Mouse (Mus musculus) limb, embryonic 13.5 days (tissue): Measurements from ENCODE around the gene Syngr3. TPM values are rescaled to one million over a fixed set of nuclear protein-coding genes. Genes with fewer than 3 reads are reported as not detected.
A peak's percentile ranks its signal among the peaks of the same experiment; 100 is the strongest.

Experiments
- ATAC-seq: fragments of 200-750 bp; cut with Nextera tagmentation; 2 replicates; pipeline ENCODE4 v1.8.0; 2017; ENCODE audit warnings: low read depth, moderate number of reproducible peaks, moderate TSS enrichment; ENCODE audit not compliant: low FRiP score
- H3K27ac ChIP-seq: fragments of 300-500 bp; sonication (generic); 2 replicates; pipeline ENCODE4 v1.5.1; 2015; ENCODE audit warnings: inconsistent platforms, mild to moderate bottlenecking, moderate library complexity
- H3K27me3 ChIP-seq: fragments of 300-500 bp; sonication (generic); 2 replicates; pipeline ENCODE4 v1.6.1; 2015; ENCODE audit warnings: mild to moderate bottlenecking, inconsistent platforms
- H3K36me3 ChIP-seq: fragments of 300-500 bp; sonication (generic); 2 replicates; pipeline ENCODE4 v1.6.1; 2015; ENCODE audit warnings: inconsistent platforms, mild to moderate bottlenecking, moderate library complexity
- H3K4me1 ChIP-seq: fragments of 300-500 bp; sonication (generic); 2 replicates; pipeline ENCODE4 v1.6.1; 2015; ENCODE audit warnings: inconsistent platforms
- H3K4me2 ChIP-seq: fragments of 300-500 bp; sonication (generic); replicated peaks from 2 replicates; pipeline ENCODE4 v1.6.1; 2015; ENCODE audit warnings: inconsistent platforms, mild to moderate bottlenecking, moderate library complexity
- H3K4me3 ChIP-seq: fragments of 300-500 bp; sonication (generic); 2 replicates; pipeline ENCODE4 v1.5.1; 2015; ENCODE audit warnings: moderate library complexity, mild to moderate bottlenecking, inconsistent platforms
- H3K9ac ChIP-seq: fragments of 300-500 bp; sonication (generic); 2 replicates; pipeline ENCODE4 v1.6.1; 2015; ENCODE audit warnings: mild to moderate bottlenecking, inconsistent platforms
- H3K9me3 ChIP-seq: fragments of 300-500 bp; sonication (generic); 2 replicates; pipeline ENCODE4 v1.6.1; 2016; ENCODE audit warnings: inconsistent platforms
- WGBS: fragments of 180-500 bp; shearing (Covaris S2); methylation state at CpG from one replicate; pipeline ENCODE4 v1.1.7; 2015; 5-methylcytosine and 5-hydroxymethylcytosine counted together
- polyA plus RNA-seq: library from polyadenylated mRNA; unstranded; fragments of >200 nt; fragmentation: Nextera tagmentation; extraction: Ambion mirVana; gene quantifications from 2 replicates; pipeline ENCODE4 v1.2.1, GENCODE M21; 2015

Gene Syngr3
- polyA plus RNA-seq, 1 experiment from 2014 or later, result 8.4 TPM

GRCm38 (mm10) chr17:24649581-24650069 is 40.1 kb downstream of the Syngr3 start:
- Histone ChIP-seq H3K9ac (peak overlapping the region; percentile 90), H3K4me3 (peak overlapping the region; percentile 80), H3K4me2 (peak overlapping the region; percentile 86), H3K9me3 (no peaks in the 10 kb centered on the region), H3K27ac (peak overlapping the region; percentile 67), H3K27me3 (0 out of 2 replicates have a peak, but pooled peaks cover 3% of the 10 kb centered on the region), H3K4me1 (peaks cover 46% of the 10 kb centered on the region), H3K36me3 (peaks cover 25% of the 10 kb centered on the region)
- under 1% methylated on average over 35 of the region's 35 CpGs for whole genome bisulfite sequencing
- peak; percentile 58 for ATAC-seq

GRCm38 (mm10) chr17:24648731-24649377 is 40.9 kb downstream of the Syngr3 start:
- peaks cover 32% of the 10 kb centered on the region for H3K36me3 ChIP-seq
- 69% methylated on average over 10 of the region's 10 CpGs for WGBS
- 0 out of 2 replicates have a peak, but pooled peaks cover 3% of the 10 kb centered on the region for H3K27me3 ChIP-seq
- no peak for ATAC-seq
- H3K4me2 ChIP-seq, result peak overlapping the region; percentile 86
- H3K27ac ChIP-seq, result no peak overlapping the region
- no peaks in the 10 kb centered on the region for H3K9me3 ChIP-seq
- H3K4me1 ChIP-seq, result peaks cover 54% of the 10 kb centered on the region
- H3K9ac ChIP-seq, result peak overlapping the region; percentile 90
- H3K4me3 ChIP-seq, result peak overlapping the region; percentile 80

GRCm38 (mm10) chr17:24647493-24647892 is 42.3 kb downstream of the Syngr3 start:
- peak overlapping the region; percentile 1; the same call in 1 of the 2 replicates for H3K4me3 ChIP-seq
- no peak for ATAC-seq
- H3K4me2 ChIP-seq, result peak overlapping the region; percentile 14; the same call in 1 of the 2 replicates
- 0 out of 2 replicates have a peak, but pooled peaks cover 3% of the 10 kb centered on the region for H3K27me3 ChIP-seq
- H3K36me3 ChIP-seq, result peaks cover 46% of the 10 kb centered on the region
- WGBS, result 85% methylated on average over 11 of the region's 11 CpGs
- H3K4me1 ChIP-seq, result peaks cover 64% of the 10 kb centered on the region
- peak overlapping the region; percentile 13; the same call in 1 of the 2 replicates for H3K9ac ChIP-seq
- H3K27ac ChIP-seq, result no peak overlapping the region
- no peaks in the 10 kb centered on the region for H3K9me3 ChIP-seq

GRCm38 (mm10) chr17:24646381-24646780 is 43.4 kb downstream of the Syngr3 start:
- Histone ChIP-seq H3K9me3 (no peaks in the 10 kb centered on the region), H3K4me3 (no peak overlapping the region), H3K27ac (0 out of 2 replicates have a peak overlapping the region, but pooled peaks have one; percentile 10), H3K4me2 (no peak overlapping the region), H3K27me3 (0 out of 2 replicates have a peak, but pooled peaks cover 3% of the 10 kb centered on the region), H3K9ac (no peak overlapping the region), H3K4me1 (peaks cover 64% of the 10 kb centered on the region), H3K36me3 (peaks cover 56% of the 10 kb centered on the region)
- ATAC-seq, result no peak
- 82% methylated on average over 4 of the region's 4 CpGs for whole genome bisulfite sequencing

GRCm38 (mm10) chr17:24645916-24646315 is 43.8 kb downstream of the Syngr3 start:
- no peak for ATAC-seq

GRCm38 (mm10) chr17:24644875-24645721 is 44.7 kb downstream of the Syngr3 start:
- Histone ChIP-seq H3K36me3 (peaks cover 67% of the 10 kb centered on the region), H3K9me3 (no peaks in the 10 kb centered on the region), H3K4me3 (no peak overlapping the region), H3K27ac (peak overlapping the region; percentile 72; the same call in 1 of the 2 replicates), H3K4me1 (peaks cover 67% of the 10 kb centered on the region), H3K4me2 (peak overlapping the region; percentile 16; the same call in 1 of the 2 replicates), H3K27me3 (no peaks in the 10 kb centered on the region), H3K9ac (peak overlapping the region; percentile 59)
- WGBS, result 80% methylated on average over 9 of the region's 9 CpGs
- no peak for ATAC-seq

More at GRCm38 (mm10) chr17:24645916-24646315, 43.8 kb downstream of the Syngr3 start:
- 72% methylated on average over 3 of the region's 3 CpGs for WGBS
- no peaks in the 10 kb centered on the region for H3K27me3 ChIP-seq
- no peak overlapping the region for H3K9ac ChIP-seq
- no peak overlapping the region for H3K4me3 ChIP-seq
- H3K9me3 ChIP-seq, result no peaks in the 10 kb centered on the region
- H3K4me1 ChIP-seq, result peaks cover 64% of the 10 kb centered on the region
- no peak overlapping the region for H3K4me2 ChIP-seq
- peaks cover 58% of the 10 kb centered on the region for H3K36me3 ChIP-seq
- H3K27ac ChIP-seq, result no peak overlapping the region

GRCm38 (mm10) chr17:24644030-24644715 is 45.6 kb downstream of the Syngr3 start:
- H3K9me3 ChIP-seq, result no peaks in the 10 kb centered on the region
- no peaks in the 10 kb centered on the region for H3K27me3 ChIP-seq
- H3K36me3 ChIP-seq, result peaks cover 67% of the 10 kb centered on the region
- H3K9ac ChIP-seq, result peak overlapping the region; percentile 59
- 34% methylated on average over 7 of the region's 7 CpGs for WGBS
- H3K4me2 ChIP-seq, result peak overlapping the region; percentile 16; the same call in 1 of the 2 replicates
- H3K4me1 ChIP-seq, result peaks cover 71% of the 10 kb centered on the region
- H3K27ac ChIP-seq, result peak overlapping the region; percentile 72
- H3K4me3 ChIP-seq, result no peak overlapping the region
- no peak for ATAC-seq

- peaks cover 74% of the 10 kb centered on the region for H3K36me3 ChIP-seq
- 63% methylated on average over 6 of the region's 6 CpGs for WGBS
These were observed 46.9 kb downstream of the Syngr3 start for GRCm38 (mm10) chr17:24642791-24643343.

GRCm38 (mm10) chr17:24641944-24642343 is 47.8 kb downstream of the Syngr3 start:
- H3K4me2 ChIP-seq, result no peak overlapping the region
- no peak overlapping the region for H3K4me3 ChIP-seq
- H3K4me1 ChIP-seq, result peaks cover 62% of the 10 kb centered on the region
- no peak overlapping the region for H3K9ac ChIP-seq
- no peaks in the 10 kb centered on the region for H3K9me3 ChIP-seq
- H3K27ac ChIP-seq, result no peak overlapping the region
- H3K36me3 ChIP-seq, result peaks cover 69% of the 10 kb centered on the region
- no peak for ATAC-seq
- no peaks in the 10 kb centered on the region for H3K27me3 ChIP-seq
- 91% methylated on average over 14 of the region's 14 CpGs for WGBS

More at GRCm38 (mm10) chr17:24642791-24643343, 46.9 kb downstream of the Syngr3 start:
- no peaks in the 10 kb centered on the region for H3K9me3 ChIP-seq
- H3K4me3 ChIP-seq, result no peak overlapping the region
- H3K4me2 ChIP-seq, result no peak overlapping the region
- no peak for ATAC-seq
- H3K4me1 ChIP-seq, result peaks cover 70% of the 10 kb centered on the region
- no peak overlapping the region for H3K27ac ChIP-seq
- H3K27me3 ChIP-seq, result no peaks in the 10 kb centered on the region
- H3K9ac ChIP-seq, result 0 out of 2 replicates have a peak overlapping the region, but pooled peaks have one; percentile 8

- Histone ChIP-seq H3K9ac (no peak overlapping the region; the same call in 1 of the 2 replicates), H3K27ac (peak overlapping the region; percentile 97), H3K27me3 (no peaks in the 10 kb centered on the region), H3K4me2 (no peak overlapping the region), H3K4me3 (no peak overlapping the region), H3K36me3 (peaks cover 55% of the 10 kb centered on the region), H3K9me3 (no peaks in the 10 kb centered on the region), H3K4me1 (peaks cover 56% of the 10 kb centered on the region)
- ATAC-seq, result no peak
- WGBS, result 96% methylated on average over 15 of the region's 15 CpGs
These were observed 49.2 kb downstream of the Syngr3 start for GRCm38 (mm10) chr17:24640581-24640980.

- WGBS, result 81% methylated on average over 7 of the region's 7 CpGs
- Histone ChIP-seq H3K27me3 (no peaks in the 10 kb centered on the region), H3K4me1 (peaks cover 51% of the 10 kb centered on the region), H3K36me3 (peaks cover 52% of the 10 kb centered on the region), H3K4me3 (no peak overlapping the region), H3K9me3 (no peaks in the 10 kb centered on the region), H3K4me2 (peak overlapping the region; percentile 53), H3K9ac (peak overlapping the region; percentile 53), H3K27ac (peak overlapping the region; percentile 97)
- ATAC-seq, result no peak
These were observed 49.6 kb downstream of the Syngr3 start for GRCm38 (mm10) chr17:24640119-24640518.
